Comparison of ENCODE assay signal across 10 mouse cellular contexts in genomic region chr10:80748609-80749008, GRCm38 (mm10). TPM values are rescaled to one million over a fixed set of nuclear protein-coding genes. Genes with fewer than 3 reads are reported as not detected.
DNase-seq lines count a peak whose midpoint lies in the region; ATAC-seq lines count a peak whose summit lies in the region.
"Had no signal": no experiment of that assay in that cellular context is flagged by ENCODE, and none has a peak within 500 bp of the region (broad histone marks: within the 10 kb centered on the region; RNA-seq: fewer than 3 reads in every experiment).

No protein-coding gene starts in this region.

- ATAC-seq in intestine, embryonic 14.5 days (replicated peaks; ENCODE audit: low FRiP score, low TSS enrichment, low read depth) = no peak
- no peak for ATAC-seq in intestine, embryonic 15.5 days

- no peak overlapping the region for H3K4me2 ChIP-seq in intestine, embryonic 14.5 days (ENCODE audit: low read length)
- no peak overlapping the region for H3K4me2 ChIP-seq in intestine, embryonic 15.5 days (replicated peaks)
- H3K4me2 ChIP-seq: liver, embryonic 15.5 days; stomach, embryonic 15.5 days had no signal

- H3K9ac ChIP-seq in intestine, embryonic 14.5 days (ENCODE audit: low read length) = no peak overlapping the region
- no peak overlapping the region for H3K9ac ChIP-seq in intestine, embryonic 15.5 days
- H3K9ac ChIP-seq: liver, embryonic 15.5 days; stomach, embryonic 15.5 days had no signal

- no peaks in the 10 kb centered on the region for H3K36me3 ChIP-seq in intestine, embryonic 14.5 days (ENCODE audit: control insufficient read depth, insufficient read depth, low read length)
- no peaks in the 10 kb centered on the region for H3K36me3 ChIP-seq in intestine, embryonic 15.5 days
- H3K36me3 ChIP-seq: liver, embryonic 15.5 days; stomach, embryonic 15.5 days had no signal

- WGBS in intestine, embryonic 14.5 days = 10% methylated on average over 6 of the region's 6 CpGs
- WGBS in intestine, embryonic 15.5 days = 8% methylated on average over 6 of the region's 6 CpGs

- H3K4me3 ChIP-seq in intestine, embryonic 14.5 days (ENCODE audit: low read depth, low read length) = no peak overlapping the region
- H3K4me3 ChIP-seq in intestine, embryonic 15.5 days (replicated peaks) = no peak overlapping the region
- H3K4me3 ChIP-seq: liver, embryonic 15.5 days; stomach, embryonic 15.5 days had no signal

- intact Hi-C loops in heart, postnatal 36 days (cut with DNase I) = loop anchor here (2.0 to 5.0 kb wide), 2 partner anchors 68 to 244 kb away; no protein-coding TSS in a partner anchor

- H3K9me3 ChIP-seq in intestine, embryonic 14.5 days (ENCODE audit: control insufficient read depth, low read length) = no peaks in the 10 kb centered on the region
- H3K9me3 ChIP-seq in intestine, embryonic 15.5 days = no peaks in the 10 kb centered on the region
- H3K9me3 ChIP-seq: liver, embryonic 15.5 days; stomach, embryonic 15.5 days had no signal

- H3K27ac ChIP-seq in intestine, embryonic 14.5 days (ENCODE audit: low read depth) = no peak overlapping the region
- H3K27ac ChIP-seq in intestine, embryonic 15.5 days = no peak overlapping the region
- H3K27ac ChIP-seq: liver, embryonic 15.5 days; stomach, embryonic 15.5 days had no signal

- H3K4me1 ChIP-seq in intestine, embryonic 14.5 days (replicated peaks; ENCODE audit: control insufficient read depth, insufficient read depth, low read length) = peaks cover 6% of the 10 kb centered on the region; the same call in 1 of the 2 replicates
- H3K4me1 ChIP-seq in intestine, embryonic 15.5 days (replicated peaks) = peaks cover 26% of the 10 kb centered on the region

- H3K27me3 ChIP-seq in intestine, embryonic 14.5 days (replicated peaks; ENCODE audit: control insufficient read depth, insufficient read depth, low read length) = no peaks in the 10 kb centered on the region
- no peaks in the 10 kb centered on the region for H3K27me3 ChIP-seq in intestine, embryonic 15.5 days (replicated peaks)
- H3K27me3 ChIP-seq: liver, embryonic 15.5 days; stomach, embryonic 15.5 days had no signal

- DNase-seq in intestine, embryonic 14.5 days (ENCODE audit: low spot score) = peak; percentile 86
- DNase-seq in ZHBTc4 (ENCODE audit: low read depth, low spot score) = peak; percentile 80
- DNase-seq in heart, postnatal 36 days = peak; percentile 59 to 65
- peak; percentile 83 for DNase-seq in lung, postnatal 10 days
- DNase-seq in thymus, postnatal 36 days = peak; percentile 37 to 39
- DNase-seq in frontal cortex, postnatal 14 days (ENCODE audit: low spot score in 2 of 2) = no peak
- DNase-seq in left cerebral cortex, adult 9 months (ENCODE audit: low spot score in 2 of 2) = no peak

RNA-seq across cellular contexts. Expression of gene Dot1l, which starts 6.4 kb away (rescaled TPM):
- 21.1 and 22.7 TPM in 2 replicates for polyA plus RNA-seq in intestine, embryonic 14.5 days (2014; fragmentation: Nextera tagmentation; extraction: Ambion mirVana)
- polyA plus RNA-seq in intestine, embryonic 15.5 days (2015; fragmentation: Nextera tagmentation; extraction: Ambion mirVana) = 12.0 and 14.2 TPM in 2 replicates
- 10 to 100 TPM; 22.5 to 27.0 TPM for total RNA-seq in heart, postnatal 36 days (2021)

RNA-seq across cellular contexts. Expression of gene Ap3d1, which starts 6.5 kb away (rescaled TPM):
- polyA plus RNA-seq in intestine, embryonic 14.5 days (2014; fragmentation: Nextera tagmentation; extraction: Ambion mirVana) = 74.1 and 77.4 TPM in 2 replicates
- 70.5 and 71.4 TPM in 2 replicates for polyA plus RNA-seq in intestine, embryonic 15.5 days (2015; fragmentation: Nextera tagmentation; extraction: Ambion mirVana)
- total RNA-seq in heart, postnatal 36 days (2021) = 10 to 100 TPM; 35.1 to 43.5 TPM

RNA-seq across cellular contexts. Expression of gene Izumo4, which starts 46.6 kb away (rescaled TPM):
- polyA plus RNA-seq in intestine, embryonic 14.5 days (2014; fragmentation: Nextera tagmentation; extraction: Ambion mirVana) = 15.5 and 15.9 TPM in 2 replicates
- 22.3 and 26.5 TPM in 2 replicates for polyA plus RNA-seq in intestine, embryonic 15.5 days (2015; fragmentation: Nextera tagmentation; extraction: Ambion mirVana)
- total RNA-seq in heart, postnatal 36 days (2021) = 1 to 10 TPM; 2.5 to 2.9 TPM

RNA-seq across cellular contexts. Expression of gene Mob3a, which starts 46.8 kb away (rescaled TPM):
- 38.6 and 47.1 TPM in 2 replicates for polyA plus RNA-seq in intestine, embryonic 14.5 days (2014; fragmentation: Nextera tagmentation; extraction: Ambion mirVana)
- 40.4 and 43.0 TPM in 2 replicates for polyA plus RNA-seq in intestine, embryonic 15.5 days (2015; fragmentation: Nextera tagmentation; extraction: Ambion mirVana)
- 1 to 10 TPM; 5.3 to 6.7 TPM for total RNA-seq in heart, postnatal 36 days (2021)

RNA-seq across cellular contexts. Expression of gene Sf3a2, which starts 49.4 kb away (rescaled TPM):
- 85.4 and 89.3 TPM in 2 replicates for polyA plus RNA-seq in intestine, embryonic 14.5 days (2014; fragmentation: Nextera tagmentation; extraction: Ambion mirVana)
- 63.7 and 69.7 TPM in 2 replicates for polyA plus RNA-seq in intestine, embryonic 15.5 days (2015; fragmentation: Nextera tagmentation; extraction: Ambion mirVana)
- total RNA-seq in heart, postnatal 36 days (2021) = 10 to 100 TPM; 29.5 to 29.7 TPM

Comparison
In these comparisons a context has a peak if more than half of its experiments do, and no peak if none do; other contexts are left out.
1. DNase-seq: peak in intestine, embryonic 14.5 days (single experiment), ZHBTc4 (single experiment), heart, postnatal 36 days (2 of 2), lung, postnatal 10 days (single experiment) and thymus, postnatal 36 days (2 of 2); none in frontal cortex, postnatal 14 days (0 of 2) and left cerebral cortex, adult 9 months (0 of 2).